Mouse (Mus musculus) erythroblast, embryonic 14.5 days (primary cell): ENCODE data around the gene Tmem236.

Experiments used
- GATA1 ChIP-seq: IDR thresholded peaks from 2 replicates; pipeline ENCODE4 v1.6.1; 2012; ENCODE audit warnings: low read length, inconsistent platforms, mixed read lengths
- TAL1 ChIP-seq: IDR thresholded peaks from 3 replicates; pipeline ENCODE4 v1.6.1; 2012; ENCODE audit warnings: low read length, inconsistent platforms, mixed read lengths

GRCm38 (mm10) chr2:14190684-14191083, 16.4 kb downstream of the Tmem236 start:
- TF ChIP-seq GATA1 (no peak), TAL1 (no peak)
